Mouse (Mus musculus): ENCODE measurements around the gene Sypl2.
"Not testable (repeated sequence)": the region's sequence is repeated elsewhere in the genome, so short reads cannot be mapped to it uniquely, and the experiment has no call there.

Gene Sypl2

DNA sequence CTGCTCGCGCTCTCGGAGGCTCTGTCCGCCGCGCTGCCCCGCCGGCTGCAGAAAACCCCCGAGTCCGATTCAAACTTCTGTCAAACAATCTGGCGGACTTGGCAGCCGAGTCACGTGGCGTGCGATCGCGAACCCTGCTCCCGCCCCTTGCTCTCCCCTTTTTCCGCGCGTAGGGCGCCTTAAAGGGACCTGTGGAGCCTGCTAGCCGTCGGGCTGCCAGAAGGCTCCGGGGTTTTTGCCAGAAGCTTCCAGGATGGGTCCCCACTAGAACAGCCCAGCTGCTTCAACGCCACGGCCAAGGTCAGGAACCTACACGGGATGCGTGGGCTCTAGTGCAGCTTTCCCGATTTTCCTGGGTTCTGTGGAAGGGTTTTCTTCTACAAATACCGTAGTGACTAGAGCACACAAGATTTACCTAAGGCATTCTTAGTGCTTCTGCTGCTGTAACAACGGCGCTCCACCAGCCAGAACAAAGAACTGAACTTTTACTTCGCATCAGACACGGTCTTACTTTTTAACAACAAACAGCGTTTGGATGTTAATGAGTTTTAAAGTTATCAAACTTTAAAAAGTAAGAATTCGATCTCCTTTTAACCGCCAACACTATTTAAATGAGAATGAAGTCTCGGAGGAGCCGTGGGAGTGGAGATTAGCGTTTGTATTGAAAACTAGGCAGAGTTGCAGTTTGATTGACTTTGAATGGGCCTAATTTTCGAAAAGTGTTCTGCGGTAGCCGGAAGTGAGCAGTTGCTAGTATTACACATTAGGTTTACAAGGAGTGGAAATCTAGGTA is at the start of gene Sypl2:
Gene Sypl2 (minus strand): TSS at position 91 of the 793 bp plus-strand sequence.
- DNase-seq = no peak

DNA sequence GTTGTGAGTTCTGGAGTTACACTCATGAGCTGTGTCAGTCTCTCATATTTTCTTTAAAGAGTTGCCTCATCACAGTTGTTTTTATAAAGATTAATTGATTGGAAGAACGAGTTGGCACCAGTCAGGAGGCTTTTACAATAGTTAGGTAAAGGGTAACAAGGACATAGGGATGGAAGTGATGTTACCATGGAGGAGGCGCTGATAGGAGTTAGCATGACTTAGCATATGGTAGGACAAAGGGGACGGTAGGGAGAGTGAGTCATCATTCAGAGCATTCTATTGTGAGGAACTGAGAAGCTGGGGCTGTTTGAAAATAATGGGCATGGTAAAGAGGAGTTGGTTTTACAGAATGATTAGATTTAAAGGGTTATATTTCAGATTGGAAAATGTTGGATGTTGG is 32.9 kb upstream of the Sypl2 start:
- DNase-seq = no peak

DNA sequence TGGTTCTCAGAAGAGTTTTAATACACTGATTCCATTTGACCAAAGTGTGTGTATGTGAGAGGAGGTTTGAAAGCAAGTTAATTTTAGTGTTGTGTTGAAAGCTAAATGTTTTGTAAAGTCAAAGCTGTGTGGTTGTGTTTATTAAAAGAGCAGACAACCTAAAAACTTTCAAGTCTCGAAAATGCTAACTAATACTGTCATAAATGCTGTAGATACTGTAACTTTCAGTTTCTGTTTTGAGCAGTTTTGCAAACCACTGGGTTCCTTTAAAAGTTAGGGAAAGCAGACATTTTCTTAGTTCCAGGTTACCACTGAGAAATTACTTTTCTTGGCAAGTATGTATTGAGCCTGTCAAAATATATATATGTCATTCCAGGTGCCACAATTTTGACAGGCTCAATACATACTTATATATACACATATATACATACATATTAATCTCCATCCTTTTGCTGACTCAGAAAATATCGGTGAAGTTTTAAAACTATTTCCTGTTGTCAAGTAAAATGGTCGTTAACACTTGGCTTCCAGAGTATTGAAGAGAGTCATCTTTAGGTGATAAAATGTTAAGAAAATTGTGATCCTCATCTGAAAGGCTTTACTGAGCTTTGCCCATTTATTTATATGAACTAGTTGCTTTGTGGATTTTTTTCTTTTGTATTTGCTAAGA is 31.5 kb upstream of the Sypl2 start:
- DNase-seq = no peak

DNA sequence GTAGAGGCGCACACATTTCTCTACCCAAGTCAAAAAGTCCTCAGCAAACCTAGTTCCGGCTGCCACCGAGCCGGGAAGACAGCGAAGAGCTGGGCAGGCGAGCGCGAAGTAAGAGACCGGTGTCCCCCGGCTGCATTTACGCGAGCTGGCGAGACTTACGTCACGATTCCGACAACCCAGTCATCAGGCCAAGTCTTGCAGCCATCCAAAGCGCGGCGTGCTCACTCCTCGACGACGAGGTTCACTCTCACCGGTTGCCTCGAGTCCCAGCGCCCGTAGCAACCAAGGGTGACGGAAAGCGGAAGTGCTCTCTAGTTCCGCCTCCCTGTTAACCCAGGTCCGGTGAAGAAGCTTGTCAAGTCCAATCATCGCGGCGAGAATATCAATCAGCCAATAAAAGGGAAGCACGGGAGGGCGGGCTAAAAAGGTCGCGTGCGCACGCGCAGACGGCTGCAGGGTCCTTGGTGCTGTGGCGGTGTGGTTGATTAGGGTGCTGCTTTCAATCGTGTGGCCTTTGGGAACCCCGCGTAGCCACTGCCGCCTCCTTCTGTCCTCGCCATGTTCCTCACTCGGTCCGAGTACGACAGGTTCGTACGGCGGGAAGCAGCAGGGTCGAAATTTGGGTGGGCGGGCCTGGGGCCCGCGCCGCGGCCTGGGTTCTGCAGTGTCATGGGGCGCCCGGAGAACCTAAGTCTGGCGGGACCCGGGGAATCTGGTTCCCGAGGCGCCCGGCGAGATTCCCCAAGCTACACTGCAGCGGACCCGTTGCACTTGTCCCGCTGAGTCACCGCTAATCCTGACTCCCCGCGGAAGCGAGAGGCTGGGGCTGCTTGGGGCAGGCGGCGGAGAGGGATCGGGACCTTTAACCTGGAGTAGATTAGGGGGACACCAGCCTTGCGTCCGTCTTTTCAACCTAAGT is 30.5 kb upstream of the Sypl2 start, which contains the start of gene Psma5:
Gene Psma5 (plus strand): TSS at position 208 of the 919 bp plus-strand sequence.
- DNase-seq = peak; percentile 98

DNA sequence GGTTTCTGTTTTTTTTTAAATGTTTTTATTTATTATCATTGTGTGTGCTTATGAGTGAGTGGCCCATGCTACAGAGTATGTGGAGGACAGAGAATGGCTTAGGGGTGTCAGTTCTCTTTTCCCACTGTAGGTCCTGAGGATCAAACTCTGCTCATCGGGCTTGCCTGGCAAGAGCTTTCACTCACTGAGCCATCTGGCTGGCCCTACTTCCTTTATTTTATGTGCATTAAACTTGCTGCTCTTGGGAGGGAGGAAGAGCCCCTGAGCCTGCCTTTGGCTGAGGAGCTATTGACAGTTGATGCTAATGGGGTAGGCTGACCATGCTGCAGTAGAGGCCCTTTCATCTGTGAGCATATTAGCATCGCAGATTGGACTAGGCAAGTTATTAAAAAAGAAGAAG is 20.4 kb upstream of the Sypl2 start:
- DNase-seq = no peak

DNA sequence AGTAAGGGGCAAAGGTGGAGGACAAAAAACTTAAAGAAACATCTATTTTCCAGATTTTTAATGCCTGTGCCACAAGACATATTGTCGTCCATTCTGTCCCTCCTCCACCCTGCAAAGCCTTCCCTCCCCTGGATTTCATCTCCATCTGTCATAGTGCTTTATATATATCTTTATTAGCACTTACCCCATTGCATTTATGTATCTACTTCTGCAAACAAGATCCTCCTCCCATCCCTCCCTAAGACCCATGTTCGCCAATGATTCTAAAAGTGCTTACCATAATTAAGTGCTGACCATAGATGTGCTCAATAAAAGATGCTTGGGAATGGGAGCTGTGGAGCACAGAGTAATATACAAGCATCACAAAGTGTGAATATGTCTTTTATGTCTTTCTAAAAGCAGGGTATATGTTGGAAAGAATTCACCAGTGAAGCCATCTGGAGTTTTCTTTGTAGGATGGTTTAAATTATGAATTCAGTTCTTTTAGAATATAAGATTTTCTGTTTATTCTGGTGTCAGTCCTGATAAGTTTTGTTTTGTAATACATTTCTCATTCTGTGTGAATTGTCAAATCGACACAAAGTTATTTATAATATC is 14.9 kb upstream of the Sypl2 start:
- no peak for DNase-seq

DNA sequence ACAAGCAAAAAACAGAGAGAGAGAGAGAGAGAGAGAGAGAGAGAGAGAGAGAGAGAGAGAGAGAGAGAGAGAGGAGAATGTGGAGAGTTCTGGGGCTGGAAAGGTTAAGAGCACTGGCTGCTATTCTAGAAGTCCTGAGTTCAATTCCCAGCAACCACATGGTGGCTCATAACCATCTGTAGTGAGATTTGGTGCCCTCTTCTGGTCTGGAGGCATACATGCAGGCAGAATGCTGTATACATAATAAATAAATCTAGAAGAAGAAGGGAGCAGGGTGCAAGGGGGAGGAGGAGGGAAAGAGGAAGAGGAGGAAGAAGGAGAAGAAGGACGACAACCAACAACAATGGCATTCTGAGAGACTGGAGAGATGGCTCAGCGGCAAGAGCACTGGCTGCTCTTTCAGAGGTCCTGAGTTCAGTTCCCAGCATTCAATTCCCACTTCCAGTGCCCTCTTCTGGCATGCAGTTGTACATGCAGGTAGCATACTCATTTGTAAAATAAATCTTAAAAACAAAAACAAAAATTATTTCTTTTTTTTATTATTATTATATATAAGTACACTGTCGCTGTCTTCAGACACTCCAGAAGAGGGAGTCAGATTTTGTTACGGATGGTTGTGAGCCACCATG is 11.1 kb upstream of the Sypl2 start:
- not testable (repeated sequence) for DNase-seq

DNA sequence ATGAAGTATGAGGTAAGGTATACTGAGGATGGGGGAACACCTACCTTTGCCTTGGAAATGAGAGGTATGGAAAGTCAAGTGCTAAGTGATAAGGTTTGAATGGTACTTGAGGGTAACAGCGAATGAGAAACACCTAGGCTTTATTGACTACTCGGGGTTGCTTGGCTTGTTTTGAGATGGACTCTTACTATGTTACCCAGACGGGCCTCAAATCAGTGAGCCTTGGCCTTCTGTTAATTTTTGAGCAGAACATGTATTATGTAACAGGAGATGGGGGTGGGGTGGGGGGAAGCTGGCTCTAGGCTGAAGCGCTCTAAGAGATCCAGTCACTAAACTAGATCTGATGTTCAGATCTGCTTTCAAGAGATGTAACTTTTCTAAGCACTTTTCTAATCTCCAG is 5.2 kb upstream of the Sypl2 start:
- no peak for DNase-seq

DNA sequence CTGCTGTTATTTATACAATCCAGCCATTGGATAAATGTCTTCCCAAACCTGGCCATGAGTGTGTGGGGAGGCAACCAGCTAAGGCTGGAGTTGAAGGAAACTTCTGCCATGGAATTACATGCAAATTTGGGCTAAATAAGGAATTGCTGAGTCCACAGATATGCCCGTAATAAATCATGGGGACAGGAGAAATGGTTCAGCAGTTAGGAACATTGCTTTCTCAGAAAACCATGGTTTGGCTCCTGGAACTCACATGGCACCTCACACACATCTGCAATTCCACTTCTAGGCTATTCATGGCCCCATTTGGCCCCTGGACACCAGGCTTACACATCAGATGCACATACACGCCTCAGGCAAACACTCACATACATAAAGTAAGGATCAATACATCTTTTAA is 1.1 kb upstream of the Sypl2 start:
- no peak for DNase-seq

DNA sequence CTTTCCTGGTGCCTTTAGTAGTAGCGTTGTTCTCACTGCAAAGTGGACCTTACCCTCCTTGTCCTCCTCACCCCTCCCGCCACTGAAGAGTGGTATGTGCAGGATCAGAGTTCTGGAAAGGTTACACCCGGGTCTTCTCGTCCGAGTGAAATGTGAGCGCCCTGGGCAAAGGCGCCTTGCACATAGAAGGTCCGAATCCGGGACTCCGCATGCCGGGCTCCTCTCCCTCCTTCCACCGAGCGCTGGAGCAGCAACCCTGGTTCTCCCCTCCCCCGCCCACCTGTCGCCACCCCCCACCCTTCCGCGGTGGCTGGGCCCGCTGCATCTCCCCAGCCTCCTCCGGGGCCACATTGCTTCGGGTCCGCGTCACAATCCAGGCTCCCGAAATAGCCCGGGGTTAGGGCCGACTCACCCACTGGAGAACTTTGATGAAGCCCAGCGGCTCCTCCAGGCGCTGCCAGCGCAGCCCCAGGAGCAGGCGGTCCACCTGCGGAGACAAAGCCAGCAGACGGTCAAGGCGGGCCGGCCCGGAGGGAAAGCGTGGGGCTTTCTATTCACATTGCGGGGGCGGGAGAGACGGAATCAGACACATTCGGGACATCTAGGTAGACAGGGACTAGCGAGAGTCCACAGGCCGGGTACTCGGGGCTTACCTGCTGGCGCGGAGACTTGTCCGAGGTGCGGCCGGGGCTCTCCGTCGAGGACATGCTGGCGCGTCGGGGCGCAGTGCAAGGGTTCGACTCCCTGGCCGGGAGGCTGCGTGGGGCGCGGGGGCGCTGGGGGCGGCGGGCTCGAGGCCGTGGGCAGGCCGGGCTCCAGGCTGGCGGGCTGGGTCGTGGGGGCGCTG is 514 bp downstream of the Sypl2 start:
- DNase-seq = no peak

DNA sequence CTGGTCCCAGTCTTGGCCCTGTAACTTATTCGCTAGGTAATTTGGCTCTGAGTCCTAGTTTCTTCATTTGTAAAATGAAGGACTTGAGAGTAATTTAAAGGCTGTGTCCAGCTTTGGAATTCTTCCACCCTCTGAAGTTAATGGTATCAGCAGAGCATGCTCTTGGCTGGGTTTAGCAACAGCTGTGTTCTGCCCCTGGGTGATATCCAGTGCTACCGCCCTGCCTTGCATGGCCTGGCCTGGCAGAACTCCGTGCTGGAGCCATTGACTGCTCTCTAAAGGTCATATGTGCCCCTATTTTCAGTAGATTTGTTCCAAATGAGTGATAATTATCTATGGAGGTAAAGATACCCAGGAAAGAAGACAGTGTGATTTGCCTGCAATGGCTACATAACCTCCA is 5.8 kb downstream of the Sypl2 start:
- no peak for DNase-seq

DNA sequence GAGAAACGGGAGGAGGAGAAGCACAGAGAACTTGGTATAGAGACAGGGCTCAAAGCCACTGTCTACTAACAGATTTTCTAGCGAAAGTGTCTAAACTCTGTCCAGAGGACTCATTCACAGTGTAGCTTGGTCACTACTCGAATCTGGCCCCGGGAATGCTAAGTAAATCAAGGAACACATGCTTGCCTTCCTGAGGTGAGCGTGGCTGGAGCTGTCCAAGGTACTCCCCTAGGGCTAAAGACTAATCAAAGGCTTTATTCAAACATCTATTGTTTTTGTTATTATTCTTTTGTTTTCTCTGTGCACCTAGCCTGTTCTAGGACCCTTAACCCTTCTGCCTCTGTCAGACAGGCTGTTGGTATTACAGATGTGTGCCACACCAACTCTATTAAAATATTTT is 11.7 kb downstream of the Sypl2 start:
- DNase-seq = no peak

DNA sequence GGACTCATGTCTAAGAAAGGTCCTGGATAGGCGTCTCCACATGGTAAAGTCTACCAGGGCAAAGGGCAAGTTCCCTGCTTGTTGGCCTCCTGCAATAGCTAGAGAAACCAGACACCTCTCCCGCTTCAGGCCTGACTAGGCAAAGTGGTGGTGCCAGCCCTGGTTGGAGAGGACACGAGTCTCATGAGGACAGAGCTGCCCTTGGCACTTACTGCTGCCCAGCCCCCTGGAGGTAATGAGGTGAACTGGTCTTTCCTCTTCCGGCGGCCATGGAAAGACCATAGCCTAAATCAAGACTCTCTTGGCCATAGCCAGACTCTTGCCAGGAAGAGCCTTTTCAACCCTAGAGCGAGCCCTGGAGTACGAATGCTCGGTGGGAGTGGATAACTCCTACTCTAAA is 14.0 kb downstream of the Sypl2 start:
- DNase-seq = no peak

DNA sequence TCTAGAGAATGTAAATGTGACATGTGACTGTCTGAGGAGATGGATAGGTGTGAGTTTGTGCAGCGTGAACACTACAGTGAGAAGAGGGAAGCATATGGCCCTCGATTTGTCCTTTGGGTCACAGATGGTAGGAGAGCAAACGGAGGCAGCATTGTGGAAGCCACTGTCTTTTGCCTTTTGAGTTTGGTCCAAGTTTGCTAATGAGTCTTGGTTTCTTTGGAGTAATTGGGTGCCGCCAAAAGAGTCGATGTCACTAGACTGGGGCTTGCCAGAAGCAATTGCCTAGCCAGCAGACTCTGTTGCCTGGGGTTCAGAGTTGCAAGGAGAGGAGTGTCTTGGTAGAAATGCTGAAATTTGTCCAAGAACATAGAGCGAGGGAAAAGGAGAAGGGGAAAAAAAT is 14.6 kb downstream of the Sypl2 start:
- peak; percentile 38 for DNase-seq

DNA sequence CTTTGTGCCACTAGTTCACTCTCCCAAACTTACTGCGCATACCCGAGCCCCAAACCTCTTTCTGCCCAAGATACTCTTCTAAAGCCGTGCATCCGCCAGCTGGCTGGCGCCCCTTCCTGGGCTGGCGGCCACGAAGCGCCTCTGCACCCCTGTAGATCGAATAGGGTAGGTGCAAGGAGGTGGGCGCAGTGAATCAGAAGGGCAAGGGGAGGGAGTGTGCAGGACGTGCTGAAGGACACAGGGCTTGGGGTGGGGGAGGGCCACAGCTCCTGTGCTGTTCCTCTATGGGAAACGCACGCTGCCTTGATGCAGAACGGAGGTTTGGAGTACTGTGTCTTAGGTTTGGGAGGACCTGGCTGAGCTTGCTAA is 15.7 kb downstream of the Sypl2 start, which contains the start of gene Atxn7l2:
Gene Atxn7l2 (minus strand): TSS at position 164 of the 369 bp plus-strand sequence.
- peak; percentile 83 for DNase-seq

DNA sequence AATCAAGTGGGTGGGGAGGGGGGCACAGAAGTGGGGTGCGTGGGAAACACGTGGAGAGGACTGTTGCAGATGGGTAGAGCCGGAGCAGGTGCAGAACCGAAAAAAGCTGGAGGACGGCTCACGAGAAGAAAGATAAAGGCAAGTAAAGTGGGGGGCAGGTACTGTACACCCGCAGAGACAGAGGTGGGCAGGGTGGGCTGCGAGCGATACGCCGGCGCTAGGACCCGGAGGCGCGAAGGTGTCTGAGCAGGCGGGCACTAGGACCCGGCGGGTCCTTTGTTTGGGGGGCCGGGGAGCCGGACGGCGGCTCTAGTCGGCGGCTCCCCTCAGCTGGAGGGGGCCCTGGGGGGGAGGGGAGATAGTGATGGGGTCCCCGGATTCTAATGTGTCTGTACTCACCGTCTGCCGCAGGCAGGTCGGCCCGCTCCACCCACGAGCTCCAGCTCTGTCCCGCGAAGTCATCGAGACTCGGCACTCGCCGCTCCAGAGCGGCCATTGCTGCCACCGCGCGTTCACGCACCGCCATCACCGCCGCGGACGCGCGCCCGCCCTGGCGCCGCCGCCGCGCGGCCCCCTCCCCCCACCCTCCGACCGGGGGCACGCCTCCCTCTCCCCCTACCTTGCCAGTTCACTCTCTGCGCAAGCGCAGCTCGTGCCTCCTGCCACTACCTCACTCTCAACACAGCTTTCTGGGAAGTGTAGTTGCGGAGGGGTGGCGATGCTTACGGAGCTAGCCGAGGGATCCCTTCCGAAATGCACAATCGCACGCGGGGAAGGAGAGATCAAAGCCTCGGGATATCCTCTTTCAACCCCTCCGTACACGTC is 16.3 kb downstream of the Sypl2 start:
- peak; percentile 96 for DNase-seq

DNA sequence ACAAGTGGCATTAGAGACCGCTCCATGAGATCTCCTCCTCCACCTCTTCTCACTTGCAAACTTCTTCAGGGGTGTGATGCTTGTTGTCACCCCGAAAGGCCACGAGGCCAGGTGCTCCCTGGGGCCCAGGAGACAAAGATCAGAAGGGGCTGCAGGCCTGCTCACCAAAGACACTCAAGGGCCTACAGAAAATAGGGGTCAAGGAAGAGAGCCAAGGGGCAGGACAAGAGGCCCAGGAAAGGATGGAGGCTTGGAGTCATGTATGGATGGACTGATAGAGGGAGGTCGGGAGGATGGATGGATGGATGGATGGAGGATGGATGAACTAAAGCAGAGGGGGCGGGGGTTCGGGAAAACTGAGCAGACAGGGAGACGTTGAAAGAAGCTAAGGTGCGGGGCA is 16.9 kb downstream of the Sypl2 start:
- DNase-seq = no peak

DNA sequence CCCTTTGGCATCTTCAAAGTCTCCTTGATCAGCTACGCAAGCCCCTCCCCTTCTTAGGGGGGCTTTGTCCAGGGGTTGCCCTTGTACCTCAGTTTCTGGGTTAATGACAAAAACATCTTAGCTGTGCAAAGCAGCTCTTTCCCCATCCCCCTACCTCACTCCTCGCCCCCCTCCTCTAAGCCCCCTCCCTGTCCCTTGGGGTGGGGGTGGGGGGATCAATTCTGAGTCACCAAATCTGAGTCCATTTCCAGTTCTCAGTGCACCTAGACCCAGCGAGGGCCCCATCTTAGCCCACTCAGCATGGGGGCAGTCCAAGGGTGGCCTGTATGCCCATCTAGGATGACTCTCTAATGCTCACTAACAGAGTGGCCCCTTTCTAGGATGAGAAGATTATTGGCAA is 17.4 kb downstream of the Sypl2 start:
- no peak for DNase-seq

DNA sequence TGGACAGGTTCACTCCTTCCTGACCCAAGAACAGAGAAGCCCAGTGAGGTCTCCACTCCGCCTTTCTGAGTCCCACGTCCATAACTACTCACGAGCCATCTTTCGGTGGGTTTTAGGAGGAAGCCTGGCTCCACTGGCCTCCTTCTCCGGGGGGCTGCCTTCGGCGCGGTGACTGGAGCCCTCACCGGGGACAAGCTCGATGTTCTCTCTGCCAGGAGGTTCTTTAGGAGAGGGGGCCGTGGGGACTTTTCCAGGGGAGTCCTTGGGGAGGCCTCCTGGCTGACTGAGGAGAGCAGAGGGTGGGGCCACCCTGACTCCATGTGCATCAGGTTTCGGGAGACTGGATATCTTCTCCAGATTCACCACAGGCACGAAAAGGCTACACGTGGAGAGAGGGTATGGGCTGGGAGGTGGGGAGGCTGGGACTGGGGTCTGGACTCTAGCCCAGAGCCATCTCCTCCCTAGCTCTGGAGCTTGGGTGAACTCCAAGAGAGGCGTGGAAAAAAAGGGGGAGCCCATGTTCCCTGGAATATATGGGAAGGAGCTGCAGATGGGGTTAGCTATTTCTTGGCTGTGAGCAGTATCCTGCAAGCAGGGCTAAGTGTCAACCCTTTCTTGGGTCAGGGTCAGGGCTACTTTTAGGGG is 19.6 kb downstream of the Sypl2 start:
- no peak for DNase-seq

DNA sequence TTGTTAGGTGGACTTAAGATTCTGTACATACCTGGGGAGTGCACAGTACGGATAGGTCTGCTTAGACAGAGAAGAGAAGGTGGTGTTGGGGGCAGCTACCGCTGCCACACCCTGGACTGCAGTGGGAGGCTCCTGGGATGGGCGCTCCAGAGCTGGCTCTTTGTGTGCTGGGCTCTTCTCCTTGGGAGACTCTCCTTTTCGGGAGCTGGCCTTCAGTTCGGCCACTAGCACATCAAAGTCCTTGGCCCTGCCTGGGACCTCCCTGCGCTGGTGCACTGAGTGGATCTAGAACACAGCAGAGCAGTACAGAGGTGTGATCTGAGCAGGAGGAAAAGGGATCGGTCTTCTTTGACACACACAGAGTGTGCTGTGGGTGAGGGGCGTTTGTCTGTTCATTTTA is 20.8 kb downstream of the Sypl2 start:
- no peak for DNase-seq
